Mouse (Mus musculus): ENCODE results near the gene Nxph3. TPM values are rescaled to one million over a fixed set of nuclear protein-coding genes. Genes with fewer than 3 reads are reported as not detected.

Nxph3 gene
- total and polyA plus RNA-seq, 3 experiments, result 0.17 TPM; not detected in 2

- Histone ChIP-seq H3K4me2 (ENCODE audit: insufficient read depth, low read depth, poor library complexity, severe bottlenecking) (peak overlapping the region; percentile 49), H3K4me1 (ENCODE audit: control insufficient read depth in 1 of 2, insufficient read depth in 2 of 2) (peaks cover 5 to 6% of the 10 kb centered on the region in 2 experiments), H3K27me3 (replicated peaks) (peaks cover 68% of the 10 kb centered on the region), H3K9me3 (replicated peaks; ENCODE audit: low read length) (peaks cover 4% of the 10 kb centered on the region), H3K9ac (ENCODE audit: insufficient read depth, low read depth) (no peak overlapping the region), H3K79me2 (replicated peaks; ENCODE audit: control insufficient read depth, extremely low read depth, insufficient read depth, poor library complexity, severe bottlenecking) (no peaks in the 10 kb centered on the region), H3K27ac (ENCODE audit: insufficient read depth, low read depth) (no peak overlapping the region), H3K4me3 (replicated peaks in 1 of 3; ENCODE audit: low read depth in 2 of 3, low read length in 2 of 3, poor library complexity in 1 of 3) (no peak overlapping the region), H3K36me3 (replicated peaks in 1 of 2; ENCODE audit: control insufficient read depth in 1 of 2, insufficient read depth in 1 of 2, low read length in 1 of 2) (no peaks in the 10 kb centered on the region)
- in situ Hi-C loops (cut with MboI; ENCODE audit: low pct_ligation_motif_present, low pct_unique_long_range_greater_than_20kb, low sequenced_read_pairs), result loop anchor here (5.0 kb wide), 2 partner anchors 49 to 119 kb away; no protein-coding TSS in a partner anchor
- DNase-seq (ENCODE audit: extremely low read depth), result peak; percentile 57
- dilution Hi-C loops (cut with MboI; ENCODE audit: extremely low pct_ligation_motif_present, extremely low pct_unique_long_range_greater_than_20kb, low sequenced_read_pairs), result no loop called here
- TF ChIP-seq SMC3 (IDR thresholded peaks at IDR 0.05; ENCODE audit: low read depth, low read length) (peak; percentile 93), CHD2 (IDR thresholded peaks at IDR 0.05; ENCODE audit: low read length) (no peak), E2F4 (IDR thresholded peaks at IDR 0.05; ENCODE audit: insufficient replicate concordance, low read depth, low read length) (no peak), CTCF (conservative IDR thresholded peaks at IDR 0.05 in 1 of 2, IDR thresholded peaks at IDR 0.05 in 1 of 2; ENCODE audit: low read depth in 2 of 2, low read length in 2 of 2) (peak; percentile 99), TCF12 (IDR thresholded peaks at IDR 0.05; ENCODE audit: low read depth, low read length) (peak; percentile 45; the same call in 1 of the 2 replicates), ZC3H11A (IDR thresholded peaks at IDR 0.05; ENCODE audit: low read depth, low read length) (peak; percentile 42), MAFK (IDR thresholded peaks at IDR 0.05; ENCODE audit: insufficient replicate concordance, low read length) (no peak), RAD21 (IDR thresholded peaks at IDR 0.05; ENCODE audit: low read depth, low read length) (peak; percentile 98)
These were observed 19.3 kb upstream of the Nxph3 start for GRCm38 (mm10) chr11:95533484-95534160.

GRCm38 (mm10) chr11:95532353-95533072 lies 18.1 kb upstream of the Nxph3 start:
- dilution Hi-C loops (cut with MboI; ENCODE audit: extremely low pct_ligation_motif_present, extremely low pct_unique_long_range_greater_than_20kb, low sequenced_read_pairs) (no loop called here), in situ Hi-C loops (cut with MboI; ENCODE audit: low pct_ligation_motif_present, low pct_unique_long_range_greater_than_20kb, low sequenced_read_pairs) (loop anchor here (5.0 kb wide), 2 partner anchors 50 to 120 kb away; no protein-coding TSS in a partner anchor)
- Histone ChIP-seq H3K9ac (ENCODE audit: insufficient read depth, low read depth) (no peak overlapping the region), H3K9me3 (replicated peaks; ENCODE audit: low read length) (peaks cover 1% of the 10 kb centered on the region), H3K4me3 (replicated peaks in 1 of 3; ENCODE audit: low read depth in 2 of 3, low read length in 2 of 3, poor library complexity in 1 of 3) (no peak overlapping the region), H3K27me3 (replicated peaks) (peaks cover 71% of the 10 kb centered on the region), H3K4me1 (ENCODE audit: control insufficient read depth in 1 of 2, insufficient read depth in 2 of 2) (peaks cover 0 to 2% of the 10 kb centered on the region in 2 experiments; a peak in 3 of 4 replicates), H3K4me2 (ENCODE audit: insufficient read depth, low read depth, poor library complexity, severe bottlenecking) (no peak overlapping the region), H3K79me2 (replicated peaks; ENCODE audit: control insufficient read depth, extremely low read depth, insufficient read depth, poor library complexity, severe bottlenecking) (no peaks in the 10 kb centered on the region), H3K27ac (ENCODE audit: insufficient read depth, low read depth) (no peak overlapping the region), H3K36me3 (replicated peaks in 1 of 2; ENCODE audit: control insufficient read depth in 1 of 2, insufficient read depth in 1 of 2, low read length in 1 of 2) (no peaks in the 10 kb centered on the region)
- DNase-seq (ENCODE audit: extremely low read depth), result no peak
- TF ChIP-seq BHLHE40 (IDR thresholded peaks at IDR 0.05; ENCODE audit: low read depth, low read length), result no peak
- TF ChIP-seq MEF2A (IDR thresholded peaks at IDR 0.05; ENCODE audit: borderline replicate concordance, low read depth, low read length), result no peak
- peak; percentile 89 for TF ChIP-seq CHD2 (IDR thresholded peaks at IDR 0.05; ENCODE audit: low read length)

DNA sequence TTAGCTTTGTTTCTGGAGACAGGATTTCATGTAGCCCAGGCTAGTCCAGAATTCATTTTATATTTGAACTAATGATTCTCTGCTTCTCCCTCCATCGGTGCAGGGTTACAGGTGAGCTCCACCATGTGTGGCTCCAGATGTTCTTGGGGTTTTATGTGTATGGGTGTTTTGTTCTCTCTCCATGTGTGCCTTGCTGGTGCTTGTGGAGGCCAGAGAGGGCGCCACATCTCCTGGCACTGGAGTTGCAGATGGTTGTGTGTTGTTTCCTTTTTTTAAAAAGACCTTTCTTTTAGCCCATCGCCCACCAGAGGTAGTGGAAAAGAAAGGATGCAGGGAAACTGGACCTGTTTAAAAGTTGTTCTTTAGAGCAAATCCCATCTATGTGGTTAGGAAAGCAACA lies 13.9 kb upstream of the Nxph3 start:
- Histone ChIP-seq H3K36me3 (replicated peaks in 1 of 2; ENCODE audit: control insufficient read depth in 1 of 2, insufficient read depth in 1 of 2, low read length in 1 of 2) (no peaks in the 10 kb centered on the region), H3K27ac (ENCODE audit: insufficient read depth, low read depth) (no peak overlapping the region), H3K4me1 (ENCODE audit: control insufficient read depth in 1 of 2, insufficient read depth in 2 of 2) (no peaks in the 10 kb centered on the region), H3K79me2 (replicated peaks; ENCODE audit: control insufficient read depth, extremely low read depth, insufficient read depth, poor library complexity, severe bottlenecking) (no peaks in the 10 kb centered on the region), H3K9me3 (replicated peaks; ENCODE audit: low read length) (no peaks in the 10 kb centered on the region), H3K4me2 (ENCODE audit: insufficient read depth, low read depth, poor library complexity, severe bottlenecking) (no peak overlapping the region), H3K27me3 (replicated peaks) (peaks cover 79% of the 10 kb centered on the region), H3K4me3 (replicated peaks in 1 of 3; ENCODE audit: low read depth in 2 of 3, low read length in 2 of 3, poor library complexity in 1 of 3) (no peak overlapping the region), H3K9ac (ENCODE audit: insufficient read depth, low read depth) (no peak overlapping the region)
- dilution Hi-C loops (cut with MboI; ENCODE audit: extremely low pct_ligation_motif_present, extremely low pct_unique_long_range_greater_than_20kb, low sequenced_read_pairs), result no loop called here
- DNase-seq (ENCODE audit: extremely low read depth), result no peak
- in situ Hi-C loops (cut with MboI; ENCODE audit: low pct_ligation_motif_present, low pct_unique_long_range_greater_than_20kb, low sequenced_read_pairs), result loop anchor here (10.0 kb wide), 1 partner anchor 413 kb away; no protein-coding TSS in a partner anchor
- TF ChIP-seq JUND (conservative IDR thresholded peaks at IDR 0.05; ENCODE audit: low read depth, low read length), result no peak
- TF ChIP-seq CTCF (conservative IDR thresholded peaks at IDR 0.05 in 1 of 2, IDR thresholded peaks at IDR 0.05 in 1 of 2; ENCODE audit: low read depth in 2 of 2, low read length in 2 of 2), result peak in 1 of 2 experiments; percentile 34; a peak in 2 of 4 replicates

All from CH12.LX (cell line).